Mouse (Mus musculus): ENCODE measurements around the gene Caap1.

The Caap1 gene

GRCm38 (mm10) chr4:94476749-94477399 lies 79.7 kb downstream of the Caap1 start:
- no peak for DNase-seq (ENCODE audit: low read depth)

GRCm38 (mm10) chr4:94473286-94473685 lies 83.3 kb downstream of the Caap1 start:
- no peak for DNase-seq (ENCODE audit: low read depth)

DNA sequence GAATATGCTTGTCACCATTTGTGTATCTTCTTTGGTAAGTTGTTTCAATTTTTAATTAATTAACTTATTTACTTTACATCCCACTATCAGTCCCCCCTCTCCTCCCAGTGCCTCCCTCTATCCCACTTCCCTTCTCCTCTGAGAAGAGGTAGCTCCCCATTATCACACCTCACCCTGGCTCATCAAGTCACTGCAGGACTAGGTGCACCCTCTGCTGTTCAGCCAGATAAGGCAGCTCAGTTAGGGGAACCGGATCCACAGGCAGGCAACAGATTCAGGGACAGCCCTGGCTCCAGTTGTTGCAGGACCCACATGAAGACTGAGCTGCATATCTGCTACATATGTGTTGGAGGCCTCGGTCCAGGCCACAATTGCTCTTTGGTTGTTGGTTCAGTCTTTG lies 97.2 kb downstream of the Caap1 start:
- DNase-seq (ENCODE audit: low read depth): no peak

DNA sequence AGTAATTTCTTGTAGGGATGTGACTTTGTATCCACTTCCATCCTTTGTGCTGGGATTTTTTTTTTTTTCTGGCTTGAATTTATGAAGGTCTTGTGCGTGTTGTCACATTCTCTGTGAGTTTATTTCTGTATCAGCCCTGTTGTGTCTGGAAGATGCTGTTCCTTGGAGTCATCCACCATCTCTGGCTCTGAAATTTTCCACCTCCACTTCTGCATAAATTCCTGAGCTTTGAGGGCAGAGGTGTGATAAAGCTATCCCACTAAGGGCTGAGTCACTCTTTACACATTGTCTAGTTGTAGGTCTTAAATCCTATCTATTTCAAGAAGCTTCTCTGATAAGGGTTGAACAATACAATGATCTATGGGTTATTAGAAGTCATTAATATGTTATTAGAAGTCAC lies 101.7 kb downstream of the Caap1 start:
- no peak for DNase-seq (ENCODE audit: low read depth)

Measured in fibroblast of lung, adult 2 months (primary cell).